Mouse (Mus musculus) forebrain, embryonic 13.5 days (tissue): Measurements from ENCODE around the gene Ppat. TPM values are rescaled to one million over a fixed set of nuclear protein-coding genes. Genes with fewer than 3 reads are reported as not detected.
"Not testable (repeated sequence)": the region's sequence is repeated elsewhere in the genome, so short reads cannot be mapped to it uniquely, and the experiment has no call there.

Experiments used
- ATAC-seq: fragments of 200-750 bp; cut with Nextera tagmentation; 2 replicates; pipeline ENCODE4 v1.8.0; 2017
- H3K27ac ChIP-seq: fragments of 300-500 bp; sonication (generic); 2 replicates; pipeline ENCODE4 v1.5.1; 2015; ENCODE audit warnings: inconsistent platforms, mild to moderate bottlenecking, moderate library complexity
- H3K27me3 ChIP-seq: fragments of 300-500 bp; sonication (generic); 2 replicates; pipeline ENCODE4 v1.6.1; 2015; ENCODE audit warnings: mild to moderate bottlenecking, inconsistent platforms
- H3K36me3 ChIP-seq: fragments of 300-500 bp; sonication (generic); 2 replicates; pipeline ENCODE4 v1.6.1; 2015; ENCODE audit warnings: mild to moderate bottlenecking, inconsistent platforms; ENCODE audit not compliant: poor library complexity, severe bottlenecking
- H3K4me1 ChIP-seq: fragments of 300-500 bp; sonication (generic); 2 replicates; pipeline ENCODE4 v1.6.1; 2015; ENCODE audit warnings: inconsistent platforms
- H3K4me2 ChIP-seq: fragments of 300-500 bp; sonication (generic); 2 replicates; pipeline ENCODE4 v1.6.1; 2015; ENCODE audit warnings: inconsistent platforms, mild to moderate bottlenecking, moderate library complexity
- H3K4me3 ChIP-seq: fragments of 300-500 bp; sonication (generic); 2 replicates; pipeline ENCODE4 v1.5.1; 2015; ENCODE audit warnings: mild to moderate bottlenecking, inconsistent platforms
- H3K9ac ChIP-seq: fragments of 300-500 bp; sonication (generic); 2 replicates; pipeline ENCODE4 v1.6.1; 2015; ENCODE audit warnings: mild to moderate bottlenecking, inconsistent platforms
- H3K9me3 ChIP-seq: fragments of 300-500 bp; sonication (generic); replicated peaks from 2 replicates; pipeline ENCODE4 v1.6.1; 2016; ENCODE audit warnings: inconsistent platforms
- WGBS: fragments of 180-500 bp; shearing (Covaris S2); methylation state at CpG from one replicate; pipeline ENCODE4 v1.1.7; 2015; 5-methylcytosine and 5-hydroxymethylcytosine counted together
- polyA plus RNA-seq: library from polyadenylated mRNA; unstranded; fragments of >200 nt; fragmentation: Nextera tagmentation; extraction: Ambion mirVana; gene quantifications from 2 replicates; pipeline ENCODE4 v1.2.1, GENCODE M21; 2015

Ppat gene
- 19.2 and 25.5 TPM in 2 replicates for polyA plus RNA-seq

DNA sequence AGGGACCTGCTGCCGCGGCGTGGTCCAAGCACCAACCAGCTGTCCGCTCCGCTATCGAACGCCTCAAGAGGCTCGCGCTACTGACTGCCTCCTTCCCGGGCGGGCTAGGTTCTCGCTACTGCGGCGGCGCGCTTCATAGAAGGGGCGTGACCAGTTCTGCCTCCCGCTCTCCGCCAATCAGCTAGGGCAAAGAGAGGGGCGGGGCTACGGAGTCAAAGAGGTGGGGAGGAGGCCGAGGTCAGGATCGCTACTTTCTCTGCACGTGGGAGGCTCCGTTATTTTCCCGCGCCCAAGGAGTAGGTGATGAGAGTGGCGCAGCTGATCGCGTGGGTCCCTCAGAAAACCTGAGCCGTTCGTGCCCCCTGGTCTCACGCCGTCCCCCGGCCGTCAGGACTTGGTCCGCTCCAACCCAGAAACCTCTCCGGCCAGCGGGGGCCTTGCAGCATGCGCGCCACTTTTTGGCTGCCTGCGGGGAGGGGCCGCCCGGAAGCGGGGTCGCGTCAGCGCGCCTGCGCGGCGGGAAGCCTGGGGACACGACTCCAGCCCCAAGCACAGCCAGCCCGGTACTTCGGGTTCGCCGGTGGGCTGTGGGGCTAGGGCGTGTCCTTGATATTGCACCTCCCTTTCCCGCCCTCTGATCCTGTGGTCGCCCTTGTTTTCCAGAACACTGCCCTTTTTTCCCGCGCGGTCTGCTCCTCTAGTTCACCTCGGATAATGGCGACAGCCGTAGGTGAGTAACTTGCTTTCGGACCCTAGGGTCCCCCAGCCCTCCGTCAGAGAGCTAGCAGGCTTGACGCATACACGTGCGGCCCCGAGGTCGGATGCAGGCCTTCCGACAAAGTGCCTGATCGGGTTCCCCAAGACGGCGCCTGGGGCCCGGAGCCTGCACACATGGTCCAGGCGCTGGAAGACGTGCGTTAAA, at the start of gene Ppat, which contains the start of gene Paics:
Gene Ppat (minus strand): TSS at position 473 of the 922 bp plus-strand sequence.
Gene Paics (plus strand): TSS at position 202 of the 922 bp plus-strand sequence.
- Histone ChIP-seq H3K27ac (peak within 1 kb of the TSS; percentile 71), H3K4me3 (peak within 1 kb of the TSS; percentile 75), H3K36me3 (peaks cover 12% of the 10 kb centered on the region), H3K9me3 (no peaks in the 10 kb centered on the region), H3K4me1 (peaks cover 43% of the 10 kb centered on the region), H3K9ac (peak within 1 kb of the TSS; percentile 81), H3K4me2 (peak within 1 kb of the TSS; percentile 94), H3K27me3 (no peaks in the 10 kb centered on the region)
- WGBS: under 1% methylated on average over 81 of the region's 81 CpGs
- ATAC-seq: peak; percentile 98

- Histone ChIP-seq H3K36me3 (peaks cover 66% of the 10 kb centered on the region), H3K4me3 (no peak overlapping the region), H3K27ac (no peak overlapping the region), H3K9me3 (0 out of 2 replicates have a peak, but pooled peaks cover 2% of the 10 kb centered on the region), H3K27me3 (no peaks in the 10 kb centered on the region), H3K9ac (no peak overlapping the region), H3K4me2 (no peak overlapping the region), H3K4me1 (no peaks in the 10 kb centered on the region)
- 47% methylated on average over 5 of the region's 5 CpGs for WGBS
- peak; percentile 61; the same call in 1 of the 2 replicates for ATAC-seq
Observed at GRCm38 (mm10) chr5:76998416-76998815, 47.0 kb upstream of the Ppat start.

DNA sequence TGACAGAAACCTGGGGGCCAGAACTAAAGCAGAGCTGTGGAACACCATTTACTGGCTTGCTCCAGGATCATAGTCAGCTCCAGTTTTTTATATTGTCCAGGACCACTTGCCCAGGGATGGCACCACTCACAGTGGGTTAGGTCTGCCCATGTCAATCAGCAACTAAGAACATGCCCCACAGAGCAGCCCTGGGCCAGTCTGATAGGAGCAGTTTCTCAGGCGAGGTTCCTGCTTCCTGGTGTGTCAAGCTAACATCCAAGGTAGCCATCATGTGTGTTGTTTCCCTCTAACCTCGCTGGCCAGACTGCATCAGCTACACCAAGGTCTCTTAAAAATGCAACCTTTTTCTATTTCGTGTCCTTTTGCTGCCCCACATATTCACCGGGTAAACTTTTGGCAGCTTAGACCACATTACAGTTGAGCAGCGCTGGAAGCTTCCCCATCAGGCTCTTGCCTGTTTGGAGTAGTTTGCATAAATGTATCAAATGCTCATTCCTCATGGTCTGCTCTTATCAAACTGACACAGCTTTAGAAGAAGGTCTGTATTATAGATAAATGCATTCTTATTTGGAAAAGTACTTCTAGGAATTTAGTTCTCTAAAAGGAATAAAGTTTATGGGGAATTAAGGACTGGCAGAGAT, 41.9 kb upstream of the Ppat start:
- ATAC-seq: no peak
- H3K27ac ChIP-seq: no peak overlapping the region
- WGBS: 93% methylated on average over 5 of the region's 5 CpGs
- peaks cover 86% of the 10 kb centered on the region for H3K36me3 ChIP-seq
- H3K9me3 ChIP-seq: no peaks in the 10 kb centered on the region
- no peak overlapping the region for H3K4me2 ChIP-seq
- H3K9ac ChIP-seq: no peak overlapping the region
- H3K4me3 ChIP-seq: no peak overlapping the region
- no peaks in the 10 kb centered on the region for H3K27me3 ChIP-seq
- no peaks in the 10 kb centered on the region for H3K4me1 ChIP-seq

- Histone ChIP-seq H3K4me3 (no peak overlapping the region), H3K9ac (no peak overlapping the region), H3K4me1 (no peaks in the 10 kb centered on the region), H3K9me3 (no peaks in the 10 kb centered on the region), H3K36me3 (peaks cover 84% of the 10 kb centered on the region), H3K27ac (no peak overlapping the region), H3K4me2 (no peak overlapping the region), H3K27me3 (no peaks in the 10 kb centered on the region)
- WGBS: 96% methylated on average over 3 of the region's 3 CpGs
- no peak for ATAC-seq
Observed at GRCm38 (mm10) chr5:76990789-76991188, 39.4 kb upstream of the Ppat start.

- Histone ChIP-seq H3K9me3 (no peaks in the 10 kb centered on the region), H3K27me3 (no peaks in the 10 kb centered on the region), H3K4me1 (no peaks in the 10 kb centered on the region), H3K36me3 (peaks cover 77% of the 10 kb centered on the region), H3K4me2 (no peak overlapping the region), H3K27ac (no peak overlapping the region), H3K9ac (no peak overlapping the region), H3K4me3 (no peak overlapping the region)
- WGBS: 93% methylated on average over 11 of the region's 11 CpGs
- no peak for ATAC-seq
Observed at GRCm38 (mm10) chr5:76984015-76984414, 32.6 kb upstream of the Ppat start.

DNA sequence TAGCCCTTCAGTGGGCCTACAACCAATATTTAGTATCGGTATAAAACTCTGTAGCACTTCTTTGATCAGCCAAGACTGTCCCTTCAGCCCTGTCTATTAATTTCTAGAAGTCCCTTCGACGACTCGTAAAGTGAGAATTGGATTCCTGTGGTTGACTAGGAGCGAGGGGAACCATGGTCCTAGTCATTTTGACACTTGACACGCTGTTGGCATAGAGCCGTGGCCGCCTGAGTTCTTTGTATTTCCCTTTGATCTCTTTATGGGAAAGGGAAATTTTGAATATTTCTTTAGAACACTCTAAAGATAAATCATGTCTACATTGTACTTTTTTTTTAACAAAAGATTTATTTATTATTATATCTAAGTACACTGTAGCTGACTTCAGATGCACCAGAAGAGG, 24.4 kb upstream of the Ppat start:
- H3K9ac ChIP-seq: peak overlapping the region; percentile 75; the same call in 1 of the 2 replicates

DNA sequence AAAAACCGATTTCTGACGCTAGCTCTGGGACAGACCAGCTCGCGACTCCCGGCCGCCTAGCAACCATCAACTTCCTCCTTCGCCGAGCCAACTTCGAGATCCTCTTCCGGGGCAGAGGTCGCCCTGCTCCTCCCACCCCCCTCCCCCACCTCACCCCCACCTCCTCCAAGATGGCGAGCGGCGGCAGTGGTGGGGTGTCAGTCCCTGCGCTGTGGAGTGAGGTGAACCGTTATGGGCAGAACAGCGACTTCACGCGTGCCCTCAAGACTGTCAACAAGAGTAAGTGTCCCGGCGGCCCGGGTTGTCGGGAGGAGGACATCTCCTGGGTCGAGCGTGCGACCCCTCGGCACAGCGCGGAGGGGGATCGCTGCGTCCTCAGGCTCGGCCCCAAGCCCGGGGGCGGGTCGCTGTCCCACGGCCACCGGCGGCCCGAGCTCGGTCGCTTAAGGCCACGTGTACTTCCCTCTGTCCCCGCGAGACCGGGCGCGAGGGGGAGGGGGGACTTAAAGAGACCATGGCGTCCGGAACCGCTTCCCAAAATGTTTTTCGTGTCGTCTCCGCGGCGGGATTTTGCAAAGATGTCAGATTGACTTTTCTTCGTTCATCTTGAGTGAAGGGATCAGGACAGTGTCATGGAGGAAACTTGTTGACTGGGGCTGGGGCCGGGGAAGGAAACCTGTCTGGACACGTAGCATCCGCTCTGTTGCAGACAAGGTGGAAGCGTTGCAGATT, 23.3 kb upstream of the Ppat start, which contains the start of gene Srp72:
Gene Srp72 (plus strand): TSS at position 130 of the 732 bp plus-strand sequence.
- peak within 1 kb of the TSS; percentile 75 for H3K9ac ChIP-seq
- H3K9me3 ChIP-seq: no peaks in the 10 kb centered on the region
- H3K27me3 ChIP-seq: no peaks in the 10 kb centered on the region
- peaks cover 17% of the 10 kb centered on the region for H3K4me1 ChIP-seq
- peak within 1 kb of the TSS; percentile 37 for H3K27ac ChIP-seq
- peak; percentile 96 for ATAC-seq
- H3K36me3 ChIP-seq: peaks cover 25% of the 10 kb centered on the region
- H3K4me2 ChIP-seq: peak within 1 kb of the TSS; percentile 68
- H3K4me3 ChIP-seq: peak within 1 kb of the TSS; percentile 76
- WGBS: under 1% methylated on average over 58 of the region's 60 CpGs

More for the DNA sequence above, 24.4 kb upstream of the Ppat start:
- WGBS: 87% methylated on average over 8 of the region's 8 CpGs
- Histone ChIP-seq H3K4me1 (peaks cover 17% of the 10 kb centered on the region), H3K27ac (no peak overlapping the region), H3K9me3 (no peaks in the 10 kb centered on the region), H3K27me3 (no peaks in the 10 kb centered on the region), H3K4me3 (peak overlapping the region; percentile 76), H3K36me3 (peaks cover 29% of the 10 kb centered on the region), H3K4me2 (peak overlapping the region; percentile 68)
- ATAC-seq: no peak

DNA sequence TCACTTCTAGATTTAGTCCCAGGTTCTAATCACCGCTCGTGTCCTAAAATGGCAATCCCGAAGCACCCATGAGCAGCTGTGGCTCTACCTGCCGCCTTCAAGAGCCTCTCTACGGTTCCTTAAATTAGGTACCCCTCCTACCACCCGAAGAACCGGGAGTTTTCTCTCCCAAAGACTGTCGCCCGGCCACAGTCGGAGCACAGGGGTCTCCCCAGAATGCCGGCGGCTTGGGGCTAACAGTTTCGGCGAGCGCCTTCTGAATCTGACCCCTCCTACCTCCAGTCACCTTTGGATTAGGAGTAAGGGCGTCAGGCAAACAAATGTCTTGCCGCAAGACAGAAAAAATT, 22.8 kb upstream of the Ppat start:
- WGBS: 4% methylated on average over 17 of the region's 17 CpGs
- H3K27me3 ChIP-seq: no peaks in the 10 kb centered on the region
- H3K4me2 ChIP-seq: peak overlapping the region; percentile 68
- peaks cover 24% of the 10 kb centered on the region for H3K36me3 ChIP-seq
- peak overlapping the region; percentile 76 for H3K4me3 ChIP-seq
- peak overlapping the region; percentile 60 for H3K9ac ChIP-seq
- H3K9me3 ChIP-seq: no peaks in the 10 kb centered on the region
- ATAC-seq: peak; percentile 66
- H3K4me1 ChIP-seq: peaks cover 17% of the 10 kb centered on the region
- no peak overlapping the region for H3K27ac ChIP-seq

- H3K27ac ChIP-seq: no peak overlapping the region
- 74% methylated on average over 3 of the region's 3 CpGs for WGBS
- H3K4me2 ChIP-seq: peak overlapping the region; percentile 68
- peaks cover 17% of the 10 kb centered on the region for H3K4me1 ChIP-seq
- no peaks in the 10 kb centered on the region for H3K9me3 ChIP-seq
- H3K4me3 ChIP-seq: peak overlapping the region; percentile 76
- no peak for ATAC-seq
- peaks cover 26% of the 10 kb centered on the region for H3K36me3 ChIP-seq
- no peaks in the 10 kb centered on the region for H3K27me3 ChIP-seq
- peak overlapping the region; percentile 60 for H3K9ac ChIP-seq
Observed at GRCm38 (mm10) chr5:76973488-76973887, 22.1 kb upstream of the Ppat start.

GRCm38 (mm10) chr5:76971115-76971514, 19.7 kb upstream of the Ppat start:
- H3K9ac ChIP-seq, H3K4me3 ChIP-seq, H3K27me3 ChIP-seq, H3K27ac ChIP-seq, H3K4me2 ChIP-seq, H3K9me3 ChIP-seq, ATAC-seq: not testable (repeated sequence)
- peaks cover 31% of the 10 kb centered on the region for H3K36me3 ChIP-seq
- peaks cover 17% of the 10 kb centered on the region for H3K4me1 ChIP-seq
- 84% methylated on average over 1 of the region's 1 CpGs for WGBS

- 80% methylated on average over 5 of the region's 5 CpGs for WGBS
- H3K4me3 ChIP-seq: no peak overlapping the region
- H3K9me3 ChIP-seq: no peaks in the 10 kb centered on the region
- no peak for ATAC-seq
- peaks cover 45% of the 10 kb centered on the region for H3K36me3 ChIP-seq
- no peak overlapping the region for H3K27ac ChIP-seq
- H3K4me1 ChIP-seq: peaks cover 9% of the 10 kb centered on the region
- H3K9ac ChIP-seq: no peak overlapping the region
- no peak overlapping the region for H3K4me2 ChIP-seq
- no peaks in the 10 kb centered on the region for H3K27me3 ChIP-seq
Observed at GRCm38 (mm10) chr5:76969250-76969649, 17.9 kb upstream of the Ppat start.
